Mouse (Mus musculus) liver, embryonic 16.5 days (tissue): Measurements from ENCODE around the gene Zzz3. TPM values are rescaled to one million over a fixed set of nuclear protein-coding genes. Genes with fewer than 3 reads are reported as not detected.
A peak's percentile ranks its signal among the peaks of the same experiment; 100 is the strongest.

ENCODE experiments used
- ATAC-seq: fragments of 200-750 bp; cut with Nextera tagmentation; 2 replicates; pipeline ENCODE4 v1.8.0; 2017; ENCODE audit warnings: low read depth, mild to moderate bottlenecking, moderate number of reproducible peaks, moderate library complexity
- H3K27ac ChIP-seq: fragments of 300-500 bp; sonication (generic); 2 replicates; pipeline ENCODE4 v1.5.1; 2014; ENCODE audit warnings: mild to moderate bottlenecking, low read length
- H3K27me3 ChIP-seq: fragments of 300-500 bp; sonication (generic); 2 replicates; pipeline ENCODE4 v1.6.1; 2014; ENCODE audit warnings: low read depth, low read length, mixed read lengths; ENCODE audit not compliant: control insufficient read depth, insufficient read depth
- H3K36me3 ChIP-seq: fragments of 300-500 bp; sonication (generic); 2 replicates; pipeline ENCODE4 v1.6.1; 2014; ENCODE audit warnings: mild to moderate bottlenecking; ENCODE audit not compliant: control insufficient read depth, insufficient read depth
- H3K4me1 ChIP-seq: fragments of 300-500 bp; sonication (generic); 2 replicates; pipeline ENCODE4 v1.6.1; 2014; ENCODE audit warnings: low read depth, low read length, mixed read lengths; ENCODE audit not compliant: control insufficient read depth
- H3K4me2 ChIP-seq: fragments of 300-500 bp; sonication (generic); 2 replicates; pipeline ENCODE4 v1.6.1; 2014; ENCODE audit warnings: low read depth, low read length, mixed read lengths
- H3K4me3 ChIP-seq: fragments of 300-500 bp; sonication (generic); 2 replicates; pipeline ENCODE4 v1.5.1; 2014; ENCODE audit warnings: low read depth, mild to moderate bottlenecking, low read length
- H3K9ac ChIP-seq: fragments of 300-500 bp; sonication (generic); 2 replicates; pipeline ENCODE4 v1.6.1; 2014; ENCODE audit warnings: low read depth, low read length
- H3K9me3 ChIP-seq: fragments of 300-500 bp; sonication (generic); replicated peaks from 2 replicates; pipeline ENCODE4 v1.6.1; 2016; ENCODE audit warnings: low read length; ENCODE audit not compliant: control insufficient read depth
- WGBS: fragments of 180-500 bp; shearing (Covaris S2); extraction: QIAGEN DNeasy Blood & Tissue Kit; methylation state at CpG from one replicate; pipeline ENCODE4 v1.1.7; 2014; ENCODE audit not compliant: insufficient replicate concordance; 5-methylcytosine and 5-hydroxymethylcytosine counted together
- polyA plus RNA-seq: library from polyadenylated mRNA; unstranded; fragments of >200 nt; fragmentation: Nextera tagmentation; extraction: Ambion mirVana; gene quantifications from 2 replicates; pipeline ENCODE4 v1.2.1, GENCODE M21; 2015

Zzz3 gene
- polyA plus RNA-seq, result 11.3 and 12.3 TPM in 2 replicates

DNA sequence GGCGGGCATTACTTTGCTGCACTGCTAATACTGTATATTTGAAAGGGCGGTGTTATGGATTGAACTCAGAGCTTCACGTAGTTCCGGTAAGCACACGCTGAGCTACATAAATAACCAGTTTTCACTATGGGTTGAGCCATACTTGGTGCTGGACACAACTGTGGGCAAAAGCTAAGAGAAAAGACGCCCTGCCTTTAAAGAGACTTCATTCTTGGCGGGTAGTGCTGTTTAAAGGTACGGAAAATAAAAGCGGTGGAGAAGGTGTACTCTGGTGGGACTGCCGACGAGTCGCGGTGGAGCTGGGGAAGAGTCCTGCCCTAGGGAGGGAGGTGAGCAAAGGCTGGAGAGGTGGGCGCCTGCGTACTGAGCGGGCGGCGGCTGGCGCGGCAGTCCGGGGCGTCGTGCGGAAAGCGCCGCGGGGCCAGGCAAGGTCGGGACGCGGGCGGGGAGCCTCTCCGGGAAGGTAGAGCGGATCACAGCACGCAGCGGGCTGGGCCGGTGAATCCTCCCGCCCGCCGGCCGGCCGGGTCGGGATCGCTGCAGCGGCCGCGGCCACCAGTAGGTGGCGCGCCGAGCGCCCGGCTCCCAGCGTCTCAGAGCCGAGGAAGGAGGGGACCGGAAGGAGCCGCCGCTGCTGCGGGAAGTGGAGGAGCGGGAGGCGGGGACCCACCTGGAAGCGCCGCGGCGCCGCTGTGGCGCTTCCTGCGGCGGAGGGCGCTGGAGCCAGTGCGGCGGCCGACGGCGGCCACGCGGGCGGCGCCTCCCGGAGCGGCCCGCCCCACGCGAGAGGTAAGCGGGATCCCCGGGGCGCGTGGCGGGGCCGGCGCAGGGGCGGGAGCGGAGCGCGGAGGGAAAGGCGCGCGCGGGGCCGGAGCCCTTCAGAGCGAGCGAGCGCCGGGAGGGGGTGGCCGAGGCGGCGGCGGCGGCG, at the start of gene Zzz3:
TSS of gene Zzz3 (plus strand) at position 124 of the 928 bp plus-strand sequence.
- H3K4me1 ChIP-seq, result peaks cover 33% of the 10 kb centered on the region
- WGBS, result under 1% methylated on average over 88 of the region's 108 CpGs

GRCm38 (mm10) chr3:152345732-152346632, 49.3 kb upstream of the Zzz3 start, which contains the start of gene Usp33:
Gene Usp33 (plus strand): TSS chr3:152346478.
- WGBS, result 9% methylated on average over 30 of the region's 44 CpGs

More for the DNA sequence above, at the start of gene Zzz3:
- peak; percentile 80 for ATAC-seq
- peak within 1 kb of the TSS; percentile 84 for H3K4me2 ChIP-seq
- H3K36me3 ChIP-seq, result peaks cover 8% of the 10 kb centered on the region; the same call in 1 of the 2 replicates
- no peaks in the 10 kb centered on the region for H3K9me3 ChIP-seq
- H3K4me3 ChIP-seq, result peak within 1 kb of the TSS; percentile 99
- no peaks in the 10 kb centered on the region for H3K27me3 ChIP-seq
- peak within 1 kb of the TSS; percentile 98 for H3K27ac ChIP-seq
- H3K9ac ChIP-seq, result peak within 1 kb of the TSS; percentile 93

GRCm38 (mm10) chr3:152346633-152347141, 48.6 kb upstream of the Zzz3 start:
- peak overlapping the region; percentile 92 for H3K27ac ChIP-seq
- no peaks in the 10 kb centered on the region for H3K9me3 ChIP-seq
- H3K36me3 ChIP-seq, result no peaks in the 10 kb centered on the region
- no peaks in the 10 kb centered on the region for H3K27me3 ChIP-seq
- peaks cover 25% of the 10 kb centered on the region for H3K4me1 ChIP-seq
- peak; percentile 1; the same call in 1 of the 2 replicates for ATAC-seq
- peak overlapping the region; percentile 71 for H3K4me2 ChIP-seq
- WGBS, result under 1% methylated on average over 30 of the region's 54 CpGs
- H3K4me3 ChIP-seq, result peak overlapping the region; percentile 86
- peak overlapping the region; percentile 82 for H3K9ac ChIP-seq

More at GRCm38 (mm10) chr3:152345732-152346632, 49.3 kb upstream of the Zzz3 start, which contains the start of gene Usp33:
- Histone ChIP-seq H3K4me2 (peak within 1 kb of the TSS; percentile 71), H3K27ac (peak within 1 kb of the TSS; percentile 92), H3K36me3 (no peaks in the 10 kb centered on the region), H3K4me1 (peaks cover 20% of the 10 kb centered on the region), H3K9ac (peak within 1 kb of the TSS; percentile 82), H3K4me3 (peak within 1 kb of the TSS; percentile 86), H3K27me3 (no peaks in the 10 kb centered on the region), H3K9me3 (no peaks in the 10 kb centered on the region)
- ATAC-seq, result peak; percentile 96

DNA sequence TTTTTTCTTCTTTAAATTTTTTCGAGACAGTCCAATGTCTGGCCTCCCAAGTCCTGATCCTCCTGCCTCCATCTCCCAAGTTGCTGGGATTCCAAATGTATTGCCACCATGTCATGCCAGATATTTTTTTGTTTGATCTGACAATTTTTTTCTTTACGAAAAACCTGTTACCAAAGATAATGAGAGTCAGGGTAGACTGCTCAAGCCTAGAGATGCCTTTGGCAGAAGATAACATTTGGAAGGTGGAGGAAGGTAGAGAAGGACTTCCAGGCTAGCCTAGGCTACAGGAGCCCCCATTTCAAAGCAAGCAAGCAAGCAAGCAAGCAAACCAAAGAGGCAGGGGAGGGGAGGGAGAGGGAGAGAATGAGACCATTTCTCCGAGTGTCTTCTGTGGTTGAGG, 48.0 kb upstream of the Zzz3 start:
- H3K4me2 ChIP-seq, result peak overlapping the region; percentile 71
- H3K9ac ChIP-seq, result peak overlapping the region; percentile 82
- H3K4me1 ChIP-seq, result peaks cover 29% of the 10 kb centered on the region
- H3K27ac ChIP-seq, result peak overlapping the region; percentile 92
- peak overlapping the region; percentile 86 for H3K4me3 ChIP-seq
- no peaks in the 10 kb centered on the region for H3K9me3 ChIP-seq
- H3K27me3 ChIP-seq, result no peaks in the 10 kb centered on the region
- 14% methylated on average over 3 of the region's 3 CpGs for WGBS
- H3K36me3 ChIP-seq, result no peaks in the 10 kb centered on the region
- peak; percentile 41 for ATAC-seq

DNA sequence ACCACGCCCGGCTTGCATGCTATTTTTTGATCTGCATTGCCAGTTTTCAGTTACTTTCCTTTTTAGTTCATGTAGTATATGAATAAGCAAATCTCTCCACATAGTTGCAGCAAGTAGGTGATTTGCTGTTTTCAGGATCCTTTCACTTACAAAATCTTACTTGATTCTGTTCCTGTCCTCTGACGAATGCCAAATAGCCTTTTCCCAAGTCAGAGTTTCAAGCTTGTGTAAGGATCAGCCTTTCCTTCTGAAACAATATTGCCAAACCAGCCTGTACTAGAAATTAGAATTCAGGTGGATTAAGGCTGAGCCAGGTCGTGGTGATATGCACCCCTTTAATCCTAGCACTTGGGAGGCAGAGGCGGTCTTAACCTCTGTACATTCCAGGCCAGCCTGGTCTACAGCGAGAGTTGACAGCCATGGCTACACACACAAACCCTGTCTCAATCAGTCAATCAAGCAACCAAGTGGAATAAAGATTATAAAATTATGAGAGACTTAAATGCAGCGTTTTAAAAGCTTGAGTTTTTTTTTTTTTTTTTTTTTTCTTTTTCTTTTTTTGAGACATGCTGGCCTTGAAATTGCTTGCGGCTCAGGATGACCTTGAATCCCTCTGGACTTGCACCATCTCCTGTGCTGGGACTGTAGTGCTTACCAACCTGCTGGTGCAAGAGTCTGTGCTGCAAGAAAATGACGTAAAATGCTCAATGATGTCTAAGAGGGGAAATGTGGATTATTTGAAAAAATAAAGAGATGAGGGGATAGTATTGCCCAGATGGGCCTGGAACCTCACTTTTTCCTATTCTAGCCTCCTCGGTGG, 47.1 kb upstream of the Zzz3 start:
- Histone ChIP-seq H3K27me3 (no peaks in the 10 kb centered on the region), H3K4me3 (no peak overlapping the region; the same call in 1 of the 2 replicates), H3K4me1 (peaks cover 29% of the 10 kb centered on the region), H3K27ac (no peak overlapping the region), H3K4me2 (0 out of 2 replicates have a peak overlapping the region, but pooled peaks have one; percentile 71), H3K9me3 (no peaks in the 10 kb centered on the region), H3K36me3 (no peaks in the 10 kb centered on the region), H3K9ac (no peak overlapping the region)
- ATAC-seq, result no peak
- 80% methylated on average over 10 of the region's 10 CpGs for WGBS

GRCm38 (mm10) chr3:152350431-152350830, 44.8 kb upstream of the Zzz3 start:
- 65% methylated on average over 3 of the region's 3 CpGs for WGBS
- no peaks in the 10 kb centered on the region for H3K9me3 ChIP-seq
- ATAC-seq, result no peak
- H3K4me2 ChIP-seq, result no peak overlapping the region
- no peak overlapping the region for H3K27ac ChIP-seq
- H3K9ac ChIP-seq, result no peak overlapping the region
- H3K27me3 ChIP-seq, result no peaks in the 10 kb centered on the region
- no peak overlapping the region for H3K4me3 ChIP-seq
- no peaks in the 10 kb centered on the region; the same call in 1 of the 2 replicates for H3K36me3 ChIP-seq
- peaks cover 34% of the 10 kb centered on the region for H3K4me1 ChIP-seq

- Histone ChIP-seq H3K4me2 (no peak overlapping the region), H3K27me3 (no peaks in the 10 kb centered on the region), H3K36me3 (no peaks in the 10 kb centered on the region; the same call in 1 of the 2 replicates), H3K4me3 (no peak overlapping the region), H3K9me3 (no peaks in the 10 kb centered on the region), H3K4me1 (peaks cover 38% of the 10 kb centered on the region), H3K9ac (no peak overlapping the region), H3K27ac (0 out of 2 replicates have a peak overlapping the region, but pooled peaks have one; percentile 12)
- WGBS, result 65% methylated on average over 5 of the region's 5 CpGs
- ATAC-seq, result no peak
Observed at GRCm38 (mm10) chr3:152350966-152351365, 44.3 kb upstream of the Zzz3 start.

DNA sequence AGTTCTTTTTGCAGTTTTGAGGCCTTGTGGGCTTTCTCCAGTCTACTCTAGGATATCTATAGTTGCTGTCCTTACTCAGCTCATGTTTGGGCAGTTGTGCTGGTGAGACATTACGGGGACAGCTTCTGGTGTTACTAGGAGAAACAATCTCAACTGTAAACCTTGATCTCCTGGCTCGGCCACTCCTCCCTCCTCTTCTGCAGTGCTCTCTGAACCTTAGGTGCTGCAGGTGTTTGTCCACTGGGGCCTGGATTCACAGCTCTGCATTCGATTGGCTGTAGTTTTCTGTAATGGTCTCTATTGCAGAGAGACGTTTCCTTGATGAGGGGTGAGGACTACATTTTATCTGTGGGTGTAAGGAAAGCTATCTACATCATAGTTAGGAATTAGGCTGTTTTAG, 43.0 kb upstream of the Zzz3 start:
- H3K9ac ChIP-seq, result no peak overlapping the region
- ATAC-seq, result 0 out of 2 replicates have a peak, but pooled peaks have one; percentile 10
- no peak overlapping the region for H3K4me3 ChIP-seq
- H3K27me3 ChIP-seq, result no peaks in the 10 kb centered on the region
- no peaks in the 10 kb centered on the region for H3K9me3 ChIP-seq
- H3K4me1 ChIP-seq, result peaks cover 36% of the 10 kb centered on the region
- WGBS, result 61% methylated on average over 4 of the region's 4 CpGs
- H3K36me3 ChIP-seq, result no peaks in the 10 kb centered on the region; the same call in 1 of the 2 replicates
- no peak overlapping the region for H3K4me2 ChIP-seq
- no peak overlapping the region for H3K27ac ChIP-seq
